Mouse (Mus musculus) midbrain, postnatal 0 days (tissue): ENCODE measurements around the gene Psrc1. TPM values are rescaled to one million over a fixed set of nuclear protein-coding genes. Genes with fewer than 3 reads are reported as not detected.

Experiments used
- ATAC-seq: fragments of 200-750 bp; cut with Nextera tagmentation; 2 replicates; pipeline ENCODE4 v1.8.0; 2017; ENCODE audit warnings: moderate number of reproducible peaks, mild to moderate bottlenecking, moderate TSS enrichment, moderate library complexity; ENCODE audit not compliant: low FRiP score
- DNase-seq: peaks from one replicate; pipeline ENCODE4 v3.0.0-alpha.2; 2015; ENCODE audit warnings: low spot score
- H3K27ac ChIP-seq: fragments of 300-500 bp; sonication (generic); 2 replicates; pipeline ENCODE4 v1.5.1; 2014; ENCODE audit warnings: low read depth, mild to moderate bottlenecking, low read length, mixed read lengths
- H3K27me3 ChIP-seq: fragments of 300-500 bp; sonication (generic); 2 replicates; pipeline ENCODE4 v1.6.1; 2014; ENCODE audit warnings: low read length, control low read depth, mixed read lengths; ENCODE audit not compliant: insufficient read depth
- H3K36me3 ChIP-seq: fragments of 300-500 bp; sonication (generic); 2 replicates; pipeline ENCODE4 v1.6.1; 2014; ENCODE audit warnings: low read length, control low read depth, mixed read lengths; ENCODE audit not compliant: insufficient read depth
- H3K4me1 ChIP-seq: fragments of 300-500 bp; sonication (generic); 2 replicates; pipeline ENCODE4 v1.6.1; 2014; ENCODE audit warnings: mild to moderate bottlenecking, control low read depth, antibody characterized with exemption, low read length, mixed read lengths; ENCODE audit not compliant: insufficient read depth
- H3K4me2 ChIP-seq: fragments of 300-500 bp; sonication (generic); 2 replicates; pipeline ENCODE4 v1.6.1; 2014; ENCODE audit warnings: low read depth, mild to moderate bottlenecking, low read length, mixed read lengths; ENCODE audit not compliant: poor library complexity, severe bottlenecking
- H3K4me3 ChIP-seq: fragments of 300-500 bp; sonication (generic); 2 replicates; pipeline ENCODE4 v1.5.1; 2014; ENCODE audit warnings: low read depth, mild to moderate bottlenecking, low read length, moderate library complexity
- H3K9ac ChIP-seq: fragments of 300-500 bp; sonication (generic); replicated peaks from 2 replicates; pipeline ENCODE4 v1.6.1; 2014; ENCODE audit warnings: mild to moderate bottlenecking, low read length, moderate library complexity, mixed read lengths; ENCODE audit not compliant: poor library complexity, severe bottlenecking
- H3K9me3 ChIP-seq: fragments of 300-500 bp; sonication (generic); 2 replicates; pipeline ENCODE4 v1.6.1; 2016; ENCODE audit warnings: low read length, control low read depth
- CTCF ChIP-seq: IDR thresholded peaks from 2 replicates; pipeline ENCODE4 v1.5.1; 2016; ENCODE audit warnings: antibody characterized with exemption, mild to moderate bottlenecking
- WGBS: fragments of 180-500 bp; shearing (Covaris S2); extraction: QIAGEN DNeasy Blood & Tissue Kit; methylation state at CpG from one replicate; pipeline ENCODE4 v1.1.7; 2014; 5-methylcytosine and 5-hydroxymethylcytosine counted together
- polyA plus RNA-seq: library from polyadenylated mRNA; unstranded; fragments of >200 nt; fragmentation: Nextera tagmentation; extraction: Ambion mirVana; gene quantifications from 2 replicates; pipeline ENCODE4 v1.2.1, GENCODE M21; 2015
- total RNA-seq: library from RNA; depleted of rRNA; stranded (reverse); fragments of >200 nt; gene quantifications from 2 replicates; pipeline ENCODE4 v1.2.3, GENCODE M21; 2014

Psrc1 gene
- total and polyA plus RNA-seq, 2 experiments from 2014 or later, result 3.2 to 5.6 TPM

- Histone ChIP-seq H3K9me3 (no peaks in the 10 kb centered on the region), H3K4me2 (no peak overlapping the region), H3K4me3 (no peak overlapping the region), H3K27ac (no peak overlapping the region), H3K27me3 (no peaks in the 10 kb centered on the region), H3K9ac (no peak overlapping the region), H3K36me3 (peaks cover 30% of the 10 kb centered on the region), H3K4me1 (peaks cover 22% of the 10 kb centered on the region)
- no peak for ATAC-seq
- WGBS, result 62% methylated on average over 24 of the region's 24 CpGs
- no peak for DNase-seq
- no peak for TF ChIP-seq CTCF
Observed at GRCm38 (mm10) chr3:108406306-108406885, 22.8 kb downstream of the Psrc1 start.

- no peak overlapping the region for H3K4me2 ChIP-seq
- WGBS, result 87% methylated on average over 8 of the region's 8 CpGs
- H3K27me3 ChIP-seq, result no peaks in the 10 kb centered on the region
- peaks cover 31% of the 10 kb centered on the region for H3K4me1 ChIP-seq
- DNase-seq, result no peak
- no peak overlapping the region for H3K27ac ChIP-seq
- H3K4me3 ChIP-seq, result no peak overlapping the region
- peaks cover 34% of the 10 kb centered on the region for H3K36me3 ChIP-seq
- no peak overlapping the region for H3K9ac ChIP-seq
- H3K9me3 ChIP-seq, result no peaks in the 10 kb centered on the region
- no peak for TF ChIP-seq CTCF
- no peak for ATAC-seq
Observed at GRCm38 (mm10) chr3:108408517-108409008, 24.9 kb downstream of the Psrc1 start.

GRCm38 (mm10) chr3:108409656-108410358 is 26.2 kb downstream of the Psrc1 start:
- peak overlapping the region; percentile 30 for H3K4me3 ChIP-seq
- peaks cover 36% of the 10 kb centered on the region for H3K4me1 ChIP-seq
- H3K9ac ChIP-seq, result peak overlapping the region; percentile 67
- no peaks in the 10 kb centered on the region for H3K27me3 ChIP-seq
- peak overlapping the region; percentile 63 for H3K4me2 ChIP-seq
- 13% methylated on average over 8 of the region's 8 CpGs for WGBS
- peak overlapping the region; percentile 72 for H3K27ac ChIP-seq
- ATAC-seq (no peak), DNase-seq (peak; percentile 55)
- no peak for TF ChIP-seq CTCF
- H3K9me3 ChIP-seq, result no peaks in the 10 kb centered on the region
- peaks cover 33% of the 10 kb centered on the region for H3K36me3 ChIP-seq

GRCm38 (mm10) chr3:108410359-108410714 is 26.7 kb downstream of the Psrc1 start:
- Histone ChIP-seq H3K4me1 (peaks cover 39% of the 10 kb centered on the region), H3K4me2 (peak overlapping the region; percentile 63), H3K36me3 (peaks cover 33% of the 10 kb centered on the region), H3K9ac (peak overlapping the region; percentile 67), H3K9me3 (no peaks in the 10 kb centered on the region), H3K27ac (peak overlapping the region; percentile 72), H3K27me3 (no peaks in the 10 kb centered on the region), H3K4me3 (peak overlapping the region; percentile 30)
- no peak for TF ChIP-seq CTCF
- ATAC-seq, result no peak
- peak; percentile 50 for DNase-seq
- 8% methylated on average over 5 of the region's 5 CpGs for WGBS

- Histone ChIP-seq H3K9me3 (no peaks in the 10 kb centered on the region), H3K36me3 (peaks cover 30% of the 10 kb centered on the region), H3K27ac (peak overlapping the region; percentile 72), H3K4me2 (peak overlapping the region; percentile 63), H3K4me3 (peak overlapping the region; percentile 30), H3K9ac (peak overlapping the region; percentile 67), H3K27me3 (no peaks in the 10 kb centered on the region), H3K4me1 (peaks cover 34% of the 10 kb centered on the region)
- no peak for TF ChIP-seq CTCF
- DNase-seq (peak; percentile 36), ATAC-seq (peak; percentile 2; the same call in 1 of the 2 replicates)
- 5% methylated on average over 5 of the region's 5 CpGs for WGBS
Observed at GRCm38 (mm10) chr3:108411026-108411753, 27.6 kb downstream of the Psrc1 start.

- WGBS, result 14% methylated on average over 8 of the region's 8 CpGs
- peaks cover 34% of the 10 kb centered on the region for H3K4me1 ChIP-seq
- no peak for TF ChIP-seq CTCF
Observed at GRCm38 (mm10) chr3:108411754-108412121, 28.1 kb downstream of the Psrc1 start.

More at GRCm38 (mm10) chr3:108411754-108412121, 28.1 kb downstream of the Psrc1 start:
- Histone ChIP-seq H3K27me3 (no peaks in the 10 kb centered on the region), H3K36me3 (peaks cover 25% of the 10 kb centered on the region), H3K9ac (peak overlapping the region; percentile 67), H3K27ac (peak overlapping the region; percentile 72), H3K9me3 (no peaks in the 10 kb centered on the region), H3K4me2 (peak overlapping the region; percentile 63), H3K4me3 (peak overlapping the region; percentile 30)
- ATAC-seq, result peak; percentile 42
- peak; percentile 91 for DNase-seq
